Mouse (Mus musculus): ENCODE data around the gene Elf5.

- TF ChIP-seq POLR2A (IDR thresholded peaks at IDR 0.05; ENCODE audit: control insufficient read depth, low read depth, low read length): no peak
- TF ChIP-seq CTCF (IDR thresholded peaks at IDR 0.05; ENCODE audit: control insufficient read depth, insufficient read depth, insufficient replicate concordance, low read depth, low read length): no peak
These were observed 70.1 kb downstream of the Elf5 start for GRCm38 (mm10) chr2:103481314-103482231.

All from testis, adult 2 months (tissue).